Mouse (Mus musculus): ENCODE data around the gene Crbn. TPM values are rescaled to one million over a fixed set of nuclear protein-coding genes. Genes with fewer than 3 reads are reported as not detected.
A peak's percentile ranks its signal among the peaks of the same experiment; 100 is the strongest.

Gene Crbn
- total RNA-seq (2021), result 50.4 and 56.1 TPM in 2 replicates
- long read RNA-seq, experiment 1, transcript Crbn-202 (11 exons, 2,084 nt), result major isoform, 25 of 43 reads
- long read RNA-seq, experiment 1, transcript Crbn-201 (11 exons, 2,072 nt), result minor isoform, 5 of 43 reads
- long read RNA-seq, experiment 1, partial matches to known transcripts, result 6 of 43 reads
- long read RNA-seq, experiment 1, other reads (novel, unspliced or antisense), result 1 of 43 reads
- long read RNA-seq, experiment 2, transcript Crbn-202 (11 exons, 2,084 nt), result major isoform, 17 of 27 reads
- long read RNA-seq, experiment 2, partial matches to known transcripts, result 2 of 27 reads
- long read RNA-seq, experiment 2, other reads (novel, unspliced or antisense), result 3 of 27 reads

DNA sequence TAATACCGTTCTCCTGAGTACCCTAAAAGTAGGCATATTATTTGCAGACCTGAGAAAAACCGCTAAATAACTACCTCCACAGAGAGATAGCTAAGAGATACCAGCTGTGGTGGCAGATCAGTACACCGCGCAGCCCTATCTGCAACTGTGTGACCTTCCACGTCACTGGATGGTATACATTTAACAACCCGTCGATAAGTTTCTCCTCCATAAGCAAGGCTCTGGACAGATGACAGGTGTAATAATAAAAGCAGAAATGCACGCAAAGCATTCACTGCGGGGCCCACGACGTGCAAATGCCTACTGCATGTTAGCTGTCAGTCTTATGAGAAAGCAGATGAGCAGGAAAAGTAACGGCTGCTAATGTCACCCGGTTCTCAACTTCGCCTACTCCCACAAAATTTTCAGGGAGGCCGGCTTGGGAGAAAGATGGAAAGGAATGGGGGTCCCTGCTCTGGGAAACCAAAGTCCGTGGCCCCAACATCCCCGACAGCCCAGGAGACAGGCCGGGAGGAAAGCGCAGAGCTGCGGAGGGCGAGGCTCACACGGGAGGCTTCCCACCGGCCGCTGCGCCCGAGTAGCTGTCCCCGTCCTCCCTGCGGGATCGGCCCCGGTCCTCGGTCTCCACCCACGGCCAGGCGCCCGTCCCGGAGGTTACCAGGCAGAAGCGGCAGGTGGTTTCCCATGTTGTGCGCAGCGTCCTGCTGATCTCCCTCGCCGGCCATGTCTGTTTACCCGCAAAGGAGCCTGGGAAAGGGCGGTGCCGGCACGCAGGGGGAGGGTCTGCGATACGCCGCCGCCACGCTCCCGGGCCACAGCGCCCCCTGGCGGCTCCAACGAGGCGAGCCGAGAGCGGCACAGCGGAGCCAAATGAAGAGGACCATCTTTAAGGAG, at the start of gene Crbn:
Gene Crbn (minus strand): TSS at position 745 of the 894 bp plus-strand sequence.
- DNase-seq, result peak; percentile 96

- no peak for DNase-seq
Observed at GRCm38 (mm10) chr6:106840181-106840580, 40.3 kb upstream of the Crbn start.

GRCm38 (mm10) chr6:106838053-106838452, 38.2 kb upstream of the Crbn start:
- no peak for DNase-seq

- no peak for DNase-seq
Observed at GRCm38 (mm10) chr6:106835316-106835715, 35.4 kb upstream of the Crbn start.

DNA sequence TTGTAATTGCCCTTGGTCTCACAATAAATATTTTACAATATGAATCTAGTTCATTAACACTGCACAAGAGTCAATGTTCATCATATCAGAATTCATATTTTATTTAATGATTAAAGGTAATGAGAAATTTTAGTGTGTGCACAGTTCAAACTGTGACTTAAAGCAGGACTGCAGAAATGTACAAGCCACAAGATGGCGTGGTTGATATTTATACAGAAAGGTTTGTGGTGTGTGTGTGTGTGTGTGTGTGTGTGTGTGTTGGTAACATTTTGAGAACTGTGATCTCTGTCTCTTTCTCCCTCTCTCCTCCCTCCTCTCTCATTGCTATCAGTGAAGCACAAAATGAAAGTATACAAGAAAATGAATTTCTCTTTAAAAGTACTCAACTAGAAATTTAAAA, 22.5 kb upstream of the Crbn start:
- DNase-seq, result peak; percentile 45

GRCm38 (mm10) chr6:106820566-106820965, 20.7 kb upstream of the Crbn start:
- DNase-seq, result peak; percentile 19

- DNase-seq, result no peak
Observed at GRCm38 (mm10) chr6:106819906-106820305, 20.0 kb upstream of the Crbn start.

GRCm38 (mm10) chr6:106819246-106819645, 19.4 kb upstream of the Crbn start:
- no peak for DNase-seq

DNA sequence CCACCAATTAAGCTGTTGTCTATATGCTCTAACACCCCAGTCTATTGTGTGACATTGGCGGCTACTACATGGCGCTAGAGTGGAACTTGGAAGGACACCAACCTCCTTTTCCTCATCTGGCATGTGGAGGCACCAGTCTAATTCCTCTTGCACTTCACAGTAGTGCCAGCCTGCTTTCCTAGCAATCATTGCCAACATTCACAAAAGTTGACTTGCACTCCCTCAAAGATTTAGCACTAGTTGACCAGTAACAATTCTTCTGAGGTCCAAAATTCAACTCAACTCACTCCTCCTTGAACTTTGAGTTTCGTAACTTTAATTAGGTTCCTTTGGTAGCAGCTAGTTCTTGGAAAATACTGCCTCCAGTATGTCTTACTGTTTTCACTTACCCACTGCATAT, 10.8 kb upstream of the Crbn start:
- no peak for DNase-seq

DNA sequence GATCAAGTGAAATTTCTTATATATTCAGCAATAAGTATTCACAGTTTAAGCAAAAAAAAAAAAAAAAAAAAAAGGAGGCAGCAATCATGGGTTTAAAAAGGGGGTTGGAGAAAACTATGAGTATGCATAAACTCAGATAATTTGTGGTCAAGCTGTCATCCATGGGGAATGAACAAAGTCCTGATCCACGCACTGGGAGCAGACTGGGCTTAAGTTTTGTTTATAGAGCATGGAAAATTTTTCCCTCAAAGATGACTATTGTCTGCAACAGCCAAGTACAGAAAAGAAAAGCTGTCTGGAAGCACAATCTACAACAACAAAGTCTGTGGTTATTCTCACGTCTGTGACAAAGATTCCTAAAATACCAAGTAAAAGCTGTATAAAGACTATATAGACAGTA, 9.3 kb upstream of the Crbn start:
- no peak for DNase-seq

- DNase-seq, result peak; percentile 35
Observed at GRCm38 (mm10) chr6:106804904-106805303, 5.0 kb upstream of the Crbn start.

DNA sequence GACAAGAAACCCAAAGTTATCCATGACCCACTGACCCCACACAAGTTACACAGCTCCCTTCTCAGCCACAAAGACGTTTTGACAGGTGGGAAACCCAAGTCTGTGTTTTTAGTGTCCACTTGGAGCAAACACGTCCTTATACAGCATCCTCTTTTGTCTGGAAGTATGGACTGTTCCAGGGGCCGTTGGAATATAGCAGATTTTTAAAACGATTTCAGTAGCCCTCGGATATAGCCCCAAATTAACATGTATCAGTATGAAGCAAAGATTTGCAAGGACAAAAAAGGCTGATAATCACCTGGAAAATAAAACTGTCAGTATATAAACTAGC, 315 bp upstream of the Crbn start:
- no peak for DNase-seq

DNA sequence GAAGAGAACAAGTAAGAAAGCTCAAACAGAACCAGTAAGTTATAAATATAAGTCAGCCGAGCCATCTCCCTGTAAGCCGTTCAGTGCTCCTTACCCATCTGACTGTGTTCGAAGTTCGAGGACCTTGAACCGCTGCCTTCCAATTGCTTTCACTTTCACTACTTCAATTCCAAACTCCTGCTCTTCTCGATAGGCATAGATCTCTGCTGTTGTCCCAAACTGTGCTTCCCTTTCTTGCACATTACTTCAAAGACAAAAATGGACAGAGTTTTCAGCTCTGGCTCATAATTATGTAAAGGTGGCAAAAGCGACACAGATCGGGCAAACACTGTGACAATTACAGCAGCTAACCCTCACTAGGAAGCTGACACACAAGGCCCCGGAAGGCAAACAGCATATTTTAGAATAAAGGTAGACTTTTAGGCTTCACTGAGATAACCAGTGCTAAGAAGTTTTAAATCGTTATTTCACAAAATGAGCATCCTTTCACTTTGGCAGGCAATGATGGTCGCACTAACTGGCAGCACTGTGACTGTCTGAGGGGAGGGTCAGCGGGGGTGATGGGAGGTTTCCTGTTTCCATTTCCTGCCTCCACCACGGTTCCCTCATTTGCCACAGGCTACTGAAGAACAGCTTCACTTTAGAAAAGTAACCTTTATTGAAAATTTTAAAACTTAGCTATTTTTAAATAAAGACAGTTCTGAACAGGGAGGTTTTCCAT, 5.6 kb downstream of the Crbn start:
- DNase-seq, result no peak

GRCm38 (mm10) chr6:106793621-106794020, 6.3 kb downstream of the Crbn start:
- no peak for DNase-seq

GRCm38 (mm10) chr6:106793088-106793487, 6.8 kb downstream of the Crbn start:
- no peak for DNase-seq

GRCm38 (mm10) chr6:106792486-106792885, 7.4 kb downstream of the Crbn start:
- DNase-seq, result no peak

DNA sequence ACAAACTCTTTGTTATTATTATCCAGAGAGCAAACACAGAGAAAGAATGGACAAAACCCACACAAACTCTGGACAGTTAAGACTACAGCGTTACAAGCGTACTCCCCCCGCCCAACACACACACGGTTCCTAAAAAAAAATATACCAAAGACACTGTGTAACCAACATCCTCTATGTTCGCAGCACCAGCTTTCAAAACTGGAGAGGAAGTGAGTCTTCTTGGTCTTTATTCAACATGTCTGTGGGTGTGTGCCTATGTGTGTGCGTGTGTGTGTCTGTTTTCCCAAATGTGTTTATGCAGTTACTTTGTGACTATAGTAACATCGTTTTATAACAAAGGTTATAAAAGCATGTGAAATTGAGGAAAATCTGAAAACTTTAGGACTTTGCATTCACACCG, 8.4 kb downstream of the Crbn start:
- DNase-seq, result no peak

DNA sequence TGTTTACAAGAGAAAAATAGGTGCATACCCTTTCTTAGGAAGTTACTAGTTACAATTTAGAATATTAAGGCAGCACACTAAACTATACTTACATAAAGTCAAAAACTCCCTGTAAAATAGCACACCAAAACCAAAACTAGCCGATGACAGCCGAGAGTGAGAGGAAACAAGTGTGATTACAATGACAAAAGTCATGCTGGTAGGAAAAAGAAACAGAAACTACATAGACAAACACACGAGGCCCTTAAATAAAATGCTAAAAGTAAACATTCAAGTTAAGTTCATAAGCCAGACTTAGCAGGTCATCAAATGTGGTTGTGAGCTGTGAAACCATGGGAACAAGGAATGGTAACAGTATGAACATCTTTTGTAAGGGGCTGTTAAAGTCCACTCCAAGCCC, 12.7 kb downstream of the Crbn start:
- no peak for DNase-seq

- DNase-seq, result no peak
Observed at GRCm38 (mm10) chr6:106770046-106770445, 29.8 kb downstream of the Crbn start.

GRCm38 (mm10) chr6:106769290-106769866, 30.5 kb downstream of the Crbn start:
- peak; percentile 55 for DNase-seq

DNA sequence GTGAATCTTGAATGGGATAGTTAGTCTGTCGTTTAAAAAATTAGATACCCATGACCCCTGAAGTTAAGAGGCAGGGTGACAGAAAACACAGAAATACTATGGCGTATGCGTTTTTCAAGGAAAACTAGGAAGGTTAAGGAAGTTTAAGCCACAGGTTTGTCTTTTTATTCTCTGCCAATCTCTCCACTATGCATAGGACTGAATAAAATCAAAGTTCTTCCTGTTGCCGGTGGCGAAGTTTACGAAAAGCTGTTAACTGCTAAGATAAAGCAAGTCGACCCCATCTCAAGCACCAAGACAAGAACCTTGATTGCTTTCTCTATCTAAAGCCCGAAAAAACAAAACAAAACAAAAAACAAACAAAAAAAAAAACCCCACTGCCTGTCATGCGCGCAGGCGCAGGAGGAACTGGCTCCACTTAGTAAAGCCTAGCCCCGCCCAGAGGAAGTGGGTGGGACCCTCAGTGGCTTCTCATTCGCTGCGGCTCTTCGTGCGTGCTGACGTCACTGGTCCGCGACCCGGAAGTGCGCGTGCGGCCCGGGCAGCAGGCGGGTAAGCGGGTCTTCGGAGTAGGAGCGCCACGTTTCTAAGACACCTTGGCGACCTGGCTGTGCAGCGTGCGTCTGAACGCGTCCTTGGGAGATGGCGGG, 31.1 kb downstream of the Crbn start, which contains the start of gene Trnt1:
Gene Trnt1 (plus strand): TSS at position 481 of the 650 bp plus-strand sequence.
- DNase-seq, result peak; percentile 99

- no peak for DNase-seq
Observed at GRCm38 (mm10) chr6:106766774-106767173, 33.1 kb downstream of the Crbn start.

Measured in adrenal gland, postnatal 14 days (tissue).